Mouse (Mus musculus) intestine, postnatal 0 days (tissue): ENCODE data around the gene Vps18. TPM values are rescaled to one million over a fixed set of nuclear protein-coding genes. Genes with fewer than 3 reads are reported as not detected.

ENCODE experiments used
- ATAC-seq: fragments of 200-750 bp; cut with Nextera tagmentation; 2 replicates; pipeline ENCODE4 v1.8.0; 2017; ENCODE audit warnings: mild to moderate bottlenecking, moderate TSS enrichment, moderate library complexity
- H3K27ac ChIP-seq: fragments of 300-500 bp; sonication (generic); 2 replicates; pipeline ENCODE4 v1.5.1; 2014; ENCODE audit warnings: mild to moderate bottlenecking, low read depth, low read length, moderate library complexity
- H3K27me3 ChIP-seq: fragments of 300-500 bp; sonication (generic); replicated peaks from 2 replicates; pipeline ENCODE4 v1.6.1; 2014; ENCODE audit warnings: low read length, mixed read lengths; ENCODE audit not compliant: control insufficient read depth, insufficient read depth
- H3K36me3 ChIP-seq: fragments of 300-500 bp; sonication (generic); 2 replicates; pipeline ENCODE4 v1.6.1; 2014; ENCODE audit warnings: mild to moderate bottlenecking, moderate library complexity; ENCODE audit not compliant: control insufficient read depth, insufficient read depth
- H3K4me1 ChIP-seq: fragments of 300-500 bp; sonication (generic); replicated peaks from 2 replicates; pipeline ENCODE4 v1.6.1; 2014; ENCODE audit warnings: antibody characterized with exemption, low read length, mixed read lengths; ENCODE audit not compliant: control insufficient read depth, insufficient read depth
- H3K4me2 ChIP-seq: fragments of 300-500 bp; sonication (generic); replicated peaks from 2 replicates; pipeline ENCODE4 v1.6.1; 2014; ENCODE audit warnings: low read depth, mild to moderate bottlenecking, moderate library complexity
- H3K4me3 ChIP-seq: fragments of 300-500 bp; sonication (generic); 2 replicates; pipeline ENCODE4 v1.5.1; 2014; ENCODE audit warnings: low read depth, low read length
- H3K9ac ChIP-seq: fragments of 300-500 bp; sonication (generic); 2 replicates; pipeline ENCODE4 v1.6.1; 2014; ENCODE audit warnings: mild to moderate bottlenecking, low read depth, low read length
- H3K9me3 ChIP-seq: fragments of 300-500 bp; sonication (generic); 2 replicates; pipeline ENCODE4 v1.6.1; 2016; ENCODE audit warnings: mixed run types; ENCODE audit not compliant: control insufficient read depth
- CTCF ChIP-seq: sonication (generic); IDR thresholded peaks from 2 replicates; pipeline ENCODE4 v1.5.1; 2016; ENCODE audit warnings: low read depth, mild to moderate bottlenecking, control low read depth, antibody characterized with exemption, moderate library complexity
- WGBS: fragments of 180-500 bp; shearing (Covaris S2); extraction: QIAGEN DNeasy Blood & Tissue Kit; methylation state at CpG from one replicate; pipeline ENCODE4 v1.1.7; 2014; 5-methylcytosine and 5-hydroxymethylcytosine counted together
- polyA plus RNA-seq: library from polyadenylated mRNA; unstranded; fragments of >200 nt; fragmentation: Nextera tagmentation; extraction: Ambion mirVana; gene quantifications from 2 replicates; pipeline ENCODE4 v1.2.1, GENCODE M21; 2015

Vps18 gene
- polyA plus RNA-seq, 1 experiment from 2014 or later = 21.8 TPM

GRCm38 (mm10) chr2:119298839-119299238 lies 10.3 kb downstream of the Vps18 start:
- Histone ChIP-seq H3K27ac (peak overlapping the region; percentile 1; the same call in 1 of the 2 replicates), H3K4me1 (0 out of 2 replicates have a peak, but pooled peaks cover 3% of the 10 kb centered on the region), H3K4me3 (no peak overlapping the region), H3K4me2 (no peak overlapping the region), H3K36me3 (peaks cover 49% of the 10 kb centered on the region), H3K9me3 (no peaks in the 10 kb centered on the region), H3K27me3 (no peaks in the 10 kb centered on the region), H3K9ac (no peak overlapping the region)
- no peak for TF ChIP-seq CTCF
- ATAC-seq = no peak
- 89% methylated on average over 2 of the region's 2 CpGs for WGBS

- Histone ChIP-seq H3K9ac (no peak overlapping the region), H3K4me1 (0 out of 2 replicates have a peak, but pooled peaks cover 3% of the 10 kb centered on the region), H3K4me2 (peak overlapping the region; percentile 57), H3K27ac (peak overlapping the region; percentile 30; the same call in 1 of the 2 replicates), H3K9me3 (no peaks in the 10 kb centered on the region), H3K36me3 (peaks cover 35% of the 10 kb centered on the region), H3K4me3 (peak overlapping the region; percentile 1; the same call in 1 of the 2 replicates), H3K27me3 (no peaks in the 10 kb centered on the region)
- 6% methylated on average over 14 of the region's 15 CpGs for WGBS
- ATAC-seq = peak; percentile 92
- TF ChIP-seq CTCF = peak; percentile 91
Observed at GRCm38 (mm10) chr2:119299981-119300818, 11.7 kb downstream of the Vps18 start.

DNA sequence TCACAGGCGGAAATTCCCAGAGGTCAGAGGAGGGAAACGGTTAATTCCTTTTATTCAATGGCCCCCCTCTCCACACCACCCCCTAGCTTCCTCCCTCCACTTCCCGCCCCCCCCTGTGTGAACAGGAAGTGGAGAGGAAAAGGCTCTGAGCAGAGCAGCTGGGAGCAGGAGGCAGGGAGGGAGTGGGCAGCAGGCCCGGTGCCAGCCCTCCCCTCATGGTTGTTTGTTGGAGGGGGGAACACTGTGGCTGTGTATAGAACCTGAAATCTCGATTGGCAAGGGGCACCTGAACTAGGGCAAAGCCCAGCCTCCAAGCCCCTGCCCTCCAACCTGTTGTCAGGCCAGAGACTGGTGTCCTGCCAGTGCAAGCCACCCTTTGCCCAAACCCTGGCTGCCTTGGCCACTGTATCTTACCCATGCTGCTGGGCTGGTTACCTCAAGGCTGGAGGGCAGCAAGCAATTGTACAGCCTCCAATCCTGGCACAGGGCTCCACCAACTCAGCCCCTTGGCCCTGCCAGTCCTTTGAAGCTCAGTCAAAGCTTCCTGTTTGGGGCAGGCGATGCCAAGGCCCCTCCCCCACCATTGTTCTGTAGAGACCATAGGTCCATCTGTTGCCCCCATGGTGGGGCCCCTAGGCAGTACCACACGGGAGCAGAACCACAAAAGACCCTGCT lies 12.4 kb downstream of the Vps18 start:
- H3K4me3 ChIP-seq = 0 out of 2 replicates have a peak overlapping the region, but pooled peaks have one; percentile 1
- peak overlapping the region; percentile 57; the same call in 1 of the 2 replicates for H3K4me2 ChIP-seq
- H3K27ac ChIP-seq = peak overlapping the region; percentile 15; the same call in 1 of the 2 replicates
- no peaks in the 10 kb centered on the region for H3K9me3 ChIP-seq
- ATAC-seq = no peak
- H3K4me1 ChIP-seq = 0 out of 2 replicates have a peak, but pooled peaks cover 3% of the 10 kb centered on the region
- 40% methylated on average over 7 of the region's 7 CpGs for WGBS
- peaks cover 31% of the 10 kb centered on the region for H3K36me3 ChIP-seq
- TF ChIP-seq CTCF = no peak
- H3K9ac ChIP-seq = no peak overlapping the region
- no peaks in the 10 kb centered on the region for H3K27me3 ChIP-seq

DNA sequence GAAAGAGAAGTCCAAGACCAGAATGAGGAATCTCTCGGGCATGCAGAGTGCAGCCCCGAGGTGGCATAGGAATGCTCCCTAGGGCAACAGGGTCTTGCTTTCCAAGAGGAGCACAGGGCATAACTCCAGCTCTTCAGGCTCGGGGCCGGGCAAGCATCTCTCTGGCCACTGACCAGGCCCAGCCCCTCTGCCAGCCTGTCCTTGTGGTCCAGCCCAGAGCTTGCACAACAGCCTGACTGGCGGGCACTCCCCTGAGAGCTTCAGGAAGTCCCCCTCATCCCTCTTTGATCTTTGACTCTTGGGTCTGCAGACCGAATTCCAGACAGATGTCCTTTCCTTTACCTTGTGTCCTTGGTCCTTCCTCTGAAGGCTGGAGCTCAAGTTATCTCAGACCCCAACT lies 14.3 kb downstream of the Vps18 start:
- TF ChIP-seq CTCF = no peak
- Histone ChIP-seq H3K36me3 (peaks cover 14% of the 10 kb centered on the region), H3K27ac (no peak overlapping the region), H3K4me3 (no peak overlapping the region), H3K9me3 (no peaks in the 10 kb centered on the region), H3K4me2 (no peak overlapping the region), H3K27me3 (no peaks in the 10 kb centered on the region), H3K9ac (no peak overlapping the region), H3K4me1 (0 out of 2 replicates have a peak, but pooled peaks cover 3% of the 10 kb centered on the region)
- WGBS = 79% methylated on average over 6 of the region's 6 CpGs
- no peak for ATAC-seq

DNA sequence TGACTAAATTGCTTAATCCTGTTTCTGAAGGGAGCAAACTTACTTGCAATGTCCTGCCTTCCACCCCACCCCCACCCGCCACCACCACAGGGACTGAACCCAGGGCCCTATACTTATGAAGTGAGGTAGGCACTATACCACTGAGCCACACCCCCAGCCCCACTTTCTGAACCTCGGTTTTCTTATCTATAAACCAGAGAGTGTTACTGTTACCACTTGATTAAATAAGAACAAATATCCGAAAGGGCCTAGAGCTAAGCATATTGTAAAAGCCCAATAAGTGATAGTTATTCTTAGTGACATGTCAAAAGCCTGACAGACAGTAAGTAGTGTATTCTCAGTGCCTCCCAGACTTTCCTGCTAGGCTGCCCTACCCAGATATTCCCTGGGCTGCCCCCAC lies 15.9 kb downstream of the Vps18 start:
- Histone ChIP-seq H3K4me1 (0 out of 2 replicates have a peak, but pooled peaks cover 3% of the 10 kb centered on the region), H3K4me3 (no peak overlapping the region), H3K27me3 (no peaks in the 10 kb centered on the region), H3K36me3 (peaks cover 6% of the 10 kb centered on the region; the same call in 1 of the 2 replicates), H3K9ac (no peak overlapping the region), H3K4me2 (no peak overlapping the region), H3K9me3 (no peaks in the 10 kb centered on the region), H3K27ac (no peak overlapping the region)
- WGBS = 46% methylated on average over 3 of the region's 3 CpGs
- no peak for TF ChIP-seq CTCF
- ATAC-seq = no peak

- no peak for ATAC-seq
- TF ChIP-seq CTCF = no peak
- Histone ChIP-seq H3K27ac (no peak overlapping the region), H3K36me3 (peaks cover 6% of the 10 kb centered on the region; the same call in 1 of the 2 replicates), H3K4me3 (no peak overlapping the region), H3K9ac (no peak overlapping the region), H3K4me1 (0 out of 2 replicates have a peak, but pooled peaks cover 2% of the 10 kb centered on the region), H3K4me2 (no peak overlapping the region), H3K27me3 (no peaks in the 10 kb centered on the region), H3K9me3 (no peaks in the 10 kb centered on the region)
- 38% methylated on average over 3 of the region's 3 CpGs for WGBS
Observed at GRCm38 (mm10) chr2:119304798-119305208, 16.3 kb downstream of the Vps18 start.
